Mouse (Mus musculus) heart, adult 8-10 months (tissue): Measurements from ENCODE around the gene Nos1. TPM values are rescaled to one million over a fixed set of nuclear protein-coding genes. Genes with fewer than 3 reads are reported as not detected.

Experiments
- DNase-seq: peaks from one replicate; pipeline ENCODE4 v3.0.0; 2022; ENCODE audit warnings: low spot score
- total RNA-seq, 4 experiments: library from RNA; stranded (reverse); gene quantifications; 2 replicates each; pipeline ENCODE4 v1.2.4; 2022

Nos1 gene
- total RNA-seq, 4 experiments from 2014 or later, result 0.31 to 0.57 (median 0.48) TPM

- no peak for DNase-seq
Measured at GRCm38 (mm10) chr5:117898055-117898806, 117.4 kb downstream of the Nos1 start.

- no peak for DNase-seq
Measured at GRCm38 (mm10) chr5:117899361-117899760, 118.5 kb downstream of the Nos1 start.

GRCm38 (mm10) chr5:117900921-117901705 is 120.3 kb downstream of the Nos1 start:
- DNase-seq, result no peak

GRCm38 (mm10) chr5:117903534-117903933 is 122.7 kb downstream of the Nos1 start:
- no peak for DNase-seq

GRCm38 (mm10) chr5:117905728-117906127 is 124.9 kb downstream of the Nos1 start:
- no peak for DNase-seq

- DNase-seq, result no peak
Measured at GRCm38 (mm10) chr5:117909524-117909923, 128.7 kb downstream of the Nos1 start.

GRCm38 (mm10) chr5:117916349-117916748 is 135.5 kb downstream of the Nos1 start:
- DNase-seq, result no peak

- no peak for DNase-seq
Measured at GRCm38 (mm10) chr5:117916906-117917305, 136.1 kb downstream of the Nos1 start.

- DNase-seq, result no peak
Measured at GRCm38 (mm10) chr5:117921786-117922528, 141.1 kb downstream of the Nos1 start.

GRCm38 (mm10) chr5:117923688-117924087 is 142.9 kb downstream of the Nos1 start:
- no peak for DNase-seq

- DNase-seq, result no peak
Measured at GRCm38 (mm10) chr5:117928553-117928952, 147.7 kb downstream of the Nos1 start.

- DNase-seq, result no peak
Measured at GRCm38 (mm10) chr5:117932222-117932621, 151.4 kb downstream of the Nos1 start.

- peak; percentile 60 for DNase-seq
Measured at GRCm38 (mm10) chr5:117932862-117933261, 152.0 kb downstream of the Nos1 start.

GRCm38 (mm10) chr5:117936346-117936745 is 155.5 kb downstream of the Nos1 start:
- DNase-seq, result no peak

- no peak for DNase-seq
Measured at GRCm38 (mm10) chr5:117937186-117937585, 156.4 kb downstream of the Nos1 start.

GRCm38 (mm10) chr5:117938182-117938581 is 157.3 kb downstream of the Nos1 start:
- DNase-seq, result peak; percentile 44

GRCm38 (mm10) chr5:117939402-117939801 is 158.6 kb downstream of the Nos1 start:
- DNase-seq, result no peak

- no peak for DNase-seq
Measured at GRCm38 (mm10) chr5:117941552-117941951, 160.7 kb downstream of the Nos1 start.

GRCm38 (mm10) chr5:117946605-117947004 is 165.8 kb downstream of the Nos1 start:
- no peak for DNase-seq

GRCm38 (mm10) chr5:117949393-117949792 is 168.6 kb downstream of the Nos1 start:
- DNase-seq, result no peak

- DNase-seq, result no peak
Measured at GRCm38 (mm10) chr5:117953893-117954292, 173.1 kb downstream of the Nos1 start.

GRCm38 (mm10) chr5:117954429-117954828 is 173.6 kb downstream of the Nos1 start:
- no peak for DNase-seq
